Mouse (Mus musculus) C2C12 (cell line): ENCODE data around the gene Pnpla3.

Source experiments
- CTCF ChIP-seq: IDR thresholded peaks from one replicate; pipeline ENCODE4 v1.5.1; 2011; ENCODE audit not compliant: control insufficient read depth, insufficient read depth, insufficient read length
- MAX ChIP-seq: IDR thresholded peaks from one replicate; pipeline ENCODE4 v1.6.1; 2011; ENCODE audit warnings: mild to moderate bottlenecking, control low read depth
- MYOD1 ChIP-seq: IDR thresholded peaks from one replicate; pipeline ENCODE4 v1.6.1; 2011; ENCODE audit warnings: low read depth; ENCODE audit not compliant: control insufficient read depth, insufficient read length
- MYOG ChIP-seq: IDR thresholded peaks from one replicate; pipeline ENCODE4 v1.6.1; 2011; ENCODE audit not compliant: control insufficient read depth, insufficient read length; ENCODE audit errors: extremely low read depth
- USF1 ChIP-seq: IDR thresholded peaks from one replicate; pipeline ENCODE4 v1.6.1; 2011; ENCODE audit warnings: low read depth, mild to moderate bottlenecking, control low read depth, moderate library complexity

GRCm38 (mm10) chr15:84210941-84211340, 43.3 kb downstream of the Pnpla3 start:
- TF ChIP-seq CTCF (no peak), MAX (no peak), MYOG (no peak), USF1 (no peak), MYOD1 (no peak)
